Mouse (Mus musculus): ENCODE measurements around the gene Phactr4. TPM values are rescaled to one million over a fixed set of nuclear protein-coding genes. Genes with fewer than 3 reads are reported as not detected.

Phactr4 gene
- polyA plus RNA-seq, 1 experiment from 2014 or later: 24.3 TPM

DNA sequence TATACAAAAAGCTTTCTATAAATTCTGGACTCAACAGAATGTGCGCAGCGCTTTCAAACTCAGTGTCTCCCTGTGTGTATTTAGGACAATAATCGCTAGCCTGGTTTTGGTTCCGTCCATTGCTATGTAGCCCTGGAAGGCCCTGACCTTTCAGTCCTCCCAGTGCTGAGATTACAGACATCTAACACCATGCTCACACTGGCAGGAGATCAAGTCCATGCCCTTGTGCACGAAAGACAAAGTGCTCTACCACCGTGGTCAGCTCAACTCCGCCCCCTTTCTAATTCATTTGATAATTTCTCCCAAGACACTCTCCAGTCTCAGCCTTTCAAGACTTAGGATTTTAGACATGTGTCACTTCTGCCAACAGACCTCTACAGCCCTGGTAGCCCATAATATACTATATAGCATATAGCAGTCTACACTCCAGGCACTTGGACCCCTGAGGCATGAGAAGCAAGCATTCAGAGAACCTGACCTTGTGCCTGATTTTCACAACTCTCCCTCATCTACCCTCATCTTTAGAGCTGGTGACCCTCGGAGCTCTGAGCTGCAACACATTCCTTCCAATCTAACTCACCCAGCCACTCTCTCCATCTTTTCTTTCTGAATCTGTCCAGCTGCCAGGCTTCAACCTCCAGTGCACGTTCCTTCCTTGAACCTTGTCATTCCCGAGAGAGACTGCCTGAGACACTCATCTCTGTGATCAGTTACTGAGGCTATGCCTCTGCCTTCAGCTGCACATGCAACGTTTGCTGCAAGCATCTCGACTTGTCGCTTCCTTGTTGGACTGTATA is 15.7 kb downstream of the Phactr4 start:
- H3K4me2 ChIP-seq (ENCODE audit: low read length): no peak overlapping the region
- H3K27me3 ChIP-seq (ENCODE audit: insufficient read depth, low read length): no peaks in the 10 kb centered on the region
- no peak for ATAC-seq (replicated peaks; ENCODE audit: low FRiP score, low read depth)
- H3K36me3 ChIP-seq (ENCODE audit: insufficient read depth, low read length): no peaks in the 10 kb centered on the region
- peak overlapping the region; percentile 15; the same call in 1 of the 2 replicates for H3K27ac ChIP-seq
- TF ChIP-seq CTCF (IDR thresholded peaks at IDR 0.05; ENCODE audit: low read depth): no peak
- no peak overlapping the region for H3K4me3 ChIP-seq (replicated peaks; ENCODE audit: low read depth, low read length)
- no peak overlapping the region for H3K9ac ChIP-seq (ENCODE audit: low read depth, low read length)
- no peaks in the 10 kb centered on the region for H3K4me1 ChIP-seq (replicated peaks; ENCODE audit: insufficient read depth, low read length)
- no peaks in the 10 kb centered on the region for H3K9me3 ChIP-seq (replicated peaks; ENCODE audit: low read length)
- WGBS: 63% methylated on average over 13 of the region's 13 CpGs
- DNase-seq (ENCODE audit: low spot score): no peak

DNA sequence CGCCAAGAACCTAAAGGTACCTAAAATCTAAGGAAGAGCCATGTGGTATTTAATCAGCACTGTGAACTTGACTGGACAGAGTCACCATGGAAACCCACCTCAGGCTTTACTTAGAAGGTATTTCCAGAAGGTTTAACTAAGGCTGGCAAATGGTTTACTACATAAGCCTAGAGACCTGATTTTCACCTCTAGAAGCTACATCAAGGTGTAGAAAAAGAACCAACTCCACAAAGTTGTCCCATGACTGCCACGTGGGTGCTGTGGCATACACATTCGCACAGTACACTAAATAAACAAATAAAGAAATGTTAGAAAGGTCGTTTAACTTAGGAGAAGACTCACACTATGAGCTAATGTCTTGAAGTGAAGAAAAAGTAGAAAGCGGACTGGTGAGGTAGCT is 17.7 kb downstream of the Phactr4 start:
- Histone ChIP-seq H3K9ac (ENCODE audit: low read depth, low read length) (no peak overlapping the region), H3K27me3 (ENCODE audit: insufficient read depth, low read length) (no peaks in the 10 kb centered on the region), H3K9me3 (replicated peaks; ENCODE audit: low read length) (no peaks in the 10 kb centered on the region), H3K4me1 (replicated peaks; ENCODE audit: insufficient read depth, low read length) (no peaks in the 10 kb centered on the region), H3K27ac (peak overlapping the region; percentile 79), H3K4me3 (replicated peaks; ENCODE audit: low read depth, low read length) (no peak overlapping the region), H3K4me2 (ENCODE audit: low read length) (no peak overlapping the region), H3K36me3 (ENCODE audit: insufficient read depth, low read length) (no peaks in the 10 kb centered on the region)
- peak; percentile 38 for DNase-seq (ENCODE audit: low spot score)
- ATAC-seq (replicated peaks; ENCODE audit: low FRiP score, low read depth): peak; percentile 29; the same call in 1 of the 2 replicates
- 64% methylated on average over 5 of the region's 5 CpGs for WGBS
- TF ChIP-seq CTCF (IDR thresholded peaks at IDR 0.05; ENCODE audit: low read depth): no peak

- H3K4me3 ChIP-seq (replicated peaks; ENCODE audit: low read depth, low read length): no peak overlapping the region
- H3K27ac ChIP-seq: peak overlapping the region; percentile 22; the same call in 1 of the 2 replicates
- no peak for TF ChIP-seq CTCF (IDR thresholded peaks at IDR 0.05; ENCODE audit: low read depth)
- DNase-seq (ENCODE audit: low spot score) (no peak), ATAC-seq (replicated peaks; ENCODE audit: low FRiP score, low read depth) (no peak)
- no peak overlapping the region for H3K4me2 ChIP-seq (ENCODE audit: low read length)
- H3K27me3 ChIP-seq (ENCODE audit: insufficient read depth, low read length): no peaks in the 10 kb centered on the region
- WGBS: 56% methylated on average over 5 of the region's 5 CpGs
- no peaks in the 10 kb centered on the region for H3K9me3 ChIP-seq (replicated peaks; ENCODE audit: low read length)
- peaks cover 10% of the 10 kb centered on the region; the same call in 1 of the 2 replicates for H3K4me1 ChIP-seq (replicated peaks; ENCODE audit: insufficient read depth, low read length)
- H3K36me3 ChIP-seq (ENCODE audit: insufficient read depth, low read length): no peaks in the 10 kb centered on the region
- no peak overlapping the region for H3K9ac ChIP-seq (ENCODE audit: low read depth, low read length)
These were observed 19.1 kb downstream of the Phactr4 start for GRCm38 (mm10) chr4:132403063-132403660.

GRCm38 (mm10) chr4:132401016-132401415 is 21.3 kb downstream of the Phactr4 start:
- ATAC-seq (replicated peaks; ENCODE audit: low FRiP score, low read depth): no peak
- WGBS: 83% methylated on average over 9 of the region's 9 CpGs
- no peak for TF ChIP-seq CTCF (IDR thresholded peaks at IDR 0.05; ENCODE audit: low read depth)
- DNase-seq (ENCODE audit: low spot score): no peak
- Histone ChIP-seq H3K9ac (ENCODE audit: low read depth, low read length) (no peak overlapping the region), H3K4me2 (ENCODE audit: low read length) (no peak overlapping the region), H3K4me3 (replicated peaks; ENCODE audit: low read depth, low read length) (no peak overlapping the region), H3K9me3 (replicated peaks; ENCODE audit: low read length) (no peaks in the 10 kb centered on the region), H3K27me3 (ENCODE audit: insufficient read depth, low read length) (no peaks in the 10 kb centered on the region), H3K4me1 (replicated peaks; ENCODE audit: insufficient read depth, low read length) (peaks cover 15% of the 10 kb centered on the region; the same call in 1 of the 2 replicates), H3K36me3 (ENCODE audit: insufficient read depth, low read length) (no peaks in the 10 kb centered on the region), H3K27ac (no peak overlapping the region)

DNA sequence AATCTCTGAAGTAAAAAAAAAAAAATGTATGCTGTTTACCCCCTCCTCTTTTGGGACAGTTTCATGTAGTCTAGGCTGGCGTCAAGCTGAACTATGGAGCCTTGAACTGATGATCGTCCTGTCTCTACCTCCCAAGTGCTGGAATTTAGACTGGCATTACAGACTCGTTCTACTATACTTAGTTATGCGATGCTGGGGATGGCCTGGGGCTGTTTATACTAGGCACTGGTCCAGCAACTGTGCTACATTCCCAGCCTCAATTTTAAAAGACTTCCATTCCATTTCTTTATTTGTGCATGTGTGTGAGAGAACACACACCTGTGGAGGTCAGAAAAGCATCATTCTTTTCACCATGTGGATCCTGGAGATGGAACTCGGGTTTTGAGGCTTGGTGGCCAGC is 23.4 kb downstream of the Phactr4 start:
- no peaks in the 10 kb centered on the region for H3K36me3 ChIP-seq (ENCODE audit: insufficient read depth, low read length)
- no peak overlapping the region for H3K27ac ChIP-seq
- H3K9me3 ChIP-seq (replicated peaks; ENCODE audit: low read length): no peaks in the 10 kb centered on the region
- no peak overlapping the region for H3K4me3 ChIP-seq (replicated peaks; ENCODE audit: low read depth, low read length)
- ATAC-seq (replicated peaks; ENCODE audit: low FRiP score, low read depth) (no peak), DNase-seq (ENCODE audit: low spot score) (no peak)
- H3K9ac ChIP-seq (ENCODE audit: low read depth, low read length): no peak overlapping the region
- 61% methylated on average over 5 of the region's 5 CpGs for WGBS
- no peak for TF ChIP-seq CTCF (IDR thresholded peaks at IDR 0.05; ENCODE audit: low read depth)
- no peak overlapping the region for H3K4me2 ChIP-seq (ENCODE audit: low read length)
- peaks cover 15% of the 10 kb centered on the region for H3K4me1 ChIP-seq (replicated peaks; ENCODE audit: insufficient read depth, low read length)
- H3K27me3 ChIP-seq (ENCODE audit: insufficient read depth, low read length): no peaks in the 10 kb centered on the region

- peak; percentile 96 for DNase-seq (ENCODE audit: low spot score)
- Histone ChIP-seq H3K4me1 (replicated peaks; ENCODE audit: insufficient read depth, low read length) (peaks cover 15% of the 10 kb centered on the region), H3K4me3 (replicated peaks; ENCODE audit: low read depth, low read length) (peak overlapping the region; percentile 30), H3K9me3 (replicated peaks; ENCODE audit: low read length) (no peaks in the 10 kb centered on the region), H3K36me3 (ENCODE audit: insufficient read depth, low read length) (no peaks in the 10 kb centered on the region), H3K4me2 (ENCODE audit: low read length) (peak overlapping the region; percentile 53), H3K9ac (ENCODE audit: low read depth, low read length) (peak overlapping the region; percentile 6; the same call in 1 of the 2 replicates), H3K27me3 (ENCODE audit: insufficient read depth, low read length) (no peaks in the 10 kb centered on the region), H3K27ac (peak overlapping the region; percentile 66)
- TF ChIP-seq CTCF (IDR thresholded peaks at IDR 0.05; ENCODE audit: low read depth): no peak
- ATAC-seq (replicated peaks; ENCODE audit: low FRiP score, low read depth): peak; percentile 85; the same call in 1 of the 2 replicates
- WGBS: 24% methylated on average over 11 of the region's 11 CpGs
These were observed 24.1 kb downstream of the Phactr4 start for GRCm38 (mm10) chr4:132398045-132398774.
